ENCODE assay signal across 19 mouse cellular contexts in the genomic region with DNA sequence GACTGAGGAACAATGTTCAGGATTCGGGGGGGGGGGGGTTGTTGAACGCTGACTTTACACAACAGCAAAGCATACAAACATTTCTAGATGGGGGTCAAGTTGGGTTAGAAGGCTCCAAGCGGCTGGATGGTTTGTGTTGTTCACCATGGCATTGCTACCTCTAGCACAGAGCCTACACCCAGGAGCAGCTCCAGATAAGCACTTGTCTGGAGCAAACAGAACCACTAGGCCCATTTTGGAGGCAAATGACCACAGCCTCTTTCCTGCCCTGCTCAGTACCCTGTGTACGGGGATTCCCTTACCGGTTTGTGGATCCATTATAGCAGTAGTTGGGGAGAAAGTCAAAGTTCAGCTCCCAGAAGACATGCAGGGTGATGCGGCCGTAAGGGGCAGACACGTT. TPM values are rescaled to one million over a fixed set of nuclear protein-coding genes. Genes with fewer than 3 reads are reported as not detected.
"Had no signal": no experiment of that assay in that cellular context is flagged by ENCODE, and none has a peak within 500 bp of the region (broad histone marks: within the 10 kb centered on the region; RNA-seq: fewer than 3 reads in every experiment).

No protein-coding gene starts in this region.

- ATAC-seq: intestine, embryonic 16.5 days; lung, postnatal 0 days; midbrain, embryonic 15.5 days had no signal

- H3K9me3 ChIP-seq: limb, embryonic 10.5 days; limb, embryonic 13.5 days; midbrain, embryonic 12.5 days; midbrain, embryonic 15.5 days; neural tube, embryonic 12.5 days; neural tube, embryonic 15.5 days had no signal

- H3K27me3 ChIP-seq: limb, embryonic 13.5 days; midbrain, embryonic 12.5 days; midbrain, embryonic 15.5 days; neural tube, embryonic 12.5 days; neural tube, embryonic 15.5 days had no signal

- H3K9ac ChIP-seq: limb, embryonic 13.5 days; lung, embryonic 14.5 days; midbrain, embryonic 12.5 days; midbrain, embryonic 15.5 days; neural tube, embryonic 12.5 days; neural tube, embryonic 15.5 days had no signal

- H3K27ac ChIP-seq: limb, embryonic 10.5 days; limb, embryonic 13.5 days; macrophage; midbrain, embryonic 12.5 days; midbrain, embryonic 15.5 days; neural tube, embryonic 12.5 days; neural tube, embryonic 15.5 days had no signal

- H3K4me3 ChIP-seq: limb, embryonic 10.5 days; limb, embryonic 13.5 days; midbrain, embryonic 12.5 days; midbrain, embryonic 15.5 days; neural tube, embryonic 12.5 days; neural tube, embryonic 15.5 days had no signal

- H3K4me1 ChIP-seq: limb, embryonic 10.5 days; limb, embryonic 13.5 days; midbrain, embryonic 12.5 days; neural tube, embryonic 12.5 days; neural tube, embryonic 15.5 days had no signal

- H3K4me2 ChIP-seq: limb, embryonic 13.5 days; lung, embryonic 14.5 days; midbrain, embryonic 12.5 days; midbrain, embryonic 15.5 days; neural tube, embryonic 12.5 days; neural tube, embryonic 15.5 days had no signal

- DNase-seq: kidney, adult 18-20 months; kidney, adult 9 months; kidney, postnatal 14 days; kidney, postnatal 4 days; lung, embryonic 14.5 days; right cerebral cortex, postnatal 25 days; spleen, adult 18-20 months; thymus, adult 18-20 months; thymus, postnatal 36 days had no signal

RNA-seq across cellular contexts. Expression of gene Fndc9, which starts 6.7 kb away (rescaled TPM):
- polyA plus RNA-seq: liver, adult 2 months; lung, embryonic 14.5 days; lung, postnatal 0 days; macrophage had no signal
